Mouse (Mus musculus) intestine, embryonic 14.5 days (tissue): ENCODE data around the gene Plscr1. TPM values are rescaled to one million over a fixed set of nuclear protein-coding genes. Genes with fewer than 3 reads are reported as not detected.

Source experiments
- ATAC-seq: fragments of 200-750 bp; cut with Nextera tagmentation; replicated peaks from 2 replicates; pipeline ENCODE4 v1.8.0; 2017; ENCODE audit warnings: low read depth, moderate number of reproducible peaks, moderate TSS enrichment, moderate library complexity; ENCODE audit not compliant: low FRiP score, low TSS enrichment
- DNase-seq: peaks from one replicate; pipeline ENCODE4 v3.0.0-alpha.2; 2018; ENCODE audit warnings: low spot score
- H3K27ac ChIP-seq: fragments of 300-500 bp; sonication (generic); 2 replicates; pipeline ENCODE4 v1.5.1; 2014; ENCODE audit warnings: low read depth, mild to moderate bottlenecking, control low read depth
- H3K27me3 ChIP-seq: fragments of 300-500 bp; sonication (generic); replicated peaks from 2 replicates; pipeline ENCODE4 v1.6.1; 2014; ENCODE audit warnings: low read length, control low read depth; ENCODE audit not compliant: control insufficient read depth, insufficient read depth
- H3K36me3 ChIP-seq: fragments of 300-500 bp; sonication (generic); 2 replicates; pipeline ENCODE4 v1.6.1; 2014; ENCODE audit warnings: low read length, control low read depth; ENCODE audit not compliant: control insufficient read depth, insufficient read depth
- H3K4me1 ChIP-seq: fragments of 300-500 bp; sonication (generic); replicated peaks from 2 replicates; pipeline ENCODE4 v1.6.1; 2014; ENCODE audit warnings: low read length, control low read depth, mixed read lengths; ENCODE audit not compliant: control insufficient read depth, insufficient read depth
- H3K4me2 ChIP-seq: fragments of 300-500 bp; sonication (generic); 2 replicates; pipeline ENCODE4 v1.6.1; 2014; ENCODE audit warnings: low read length
- H3K4me3 ChIP-seq: fragments of 300-500 bp; sonication (generic); 2 replicates; pipeline ENCODE4 v1.5.1; 2014; ENCODE audit warnings: low read depth, low read length, control low read depth, mixed read lengths
- H3K9ac ChIP-seq: fragments of 300-500 bp; sonication (generic); 2 replicates; pipeline ENCODE4 v1.6.1; 2014; ENCODE audit warnings: mild to moderate bottlenecking, low read length
- H3K9me3 ChIP-seq: fragments of 300-500 bp; sonication (generic); 2 replicates; pipeline ENCODE4 v1.6.1; 2016; ENCODE audit warnings: low read length, control low read depth; ENCODE audit not compliant: control insufficient read depth
- WGBS: fragments of 180-500 bp; shearing (Covaris S2); extraction: QIAGEN DNeasy Blood & Tissue Kit; methylation state at CpG from one replicate; pipeline ENCODE4 v1.1.7; 2014; 5-methylcytosine and 5-hydroxymethylcytosine counted together
- polyA plus RNA-seq: library from polyadenylated mRNA; unstranded; fragments of >200 nt; fragmentation: Nextera tagmentation; extraction: Ambion mirVana; gene quantifications from 2 replicates; pipeline ENCODE4 v1.2.1, GENCODE M21; 2014

The Plscr1 gene
- polyA plus RNA-seq, 1 experiment from 2014 or later: 68.3 TPM

DNA sequence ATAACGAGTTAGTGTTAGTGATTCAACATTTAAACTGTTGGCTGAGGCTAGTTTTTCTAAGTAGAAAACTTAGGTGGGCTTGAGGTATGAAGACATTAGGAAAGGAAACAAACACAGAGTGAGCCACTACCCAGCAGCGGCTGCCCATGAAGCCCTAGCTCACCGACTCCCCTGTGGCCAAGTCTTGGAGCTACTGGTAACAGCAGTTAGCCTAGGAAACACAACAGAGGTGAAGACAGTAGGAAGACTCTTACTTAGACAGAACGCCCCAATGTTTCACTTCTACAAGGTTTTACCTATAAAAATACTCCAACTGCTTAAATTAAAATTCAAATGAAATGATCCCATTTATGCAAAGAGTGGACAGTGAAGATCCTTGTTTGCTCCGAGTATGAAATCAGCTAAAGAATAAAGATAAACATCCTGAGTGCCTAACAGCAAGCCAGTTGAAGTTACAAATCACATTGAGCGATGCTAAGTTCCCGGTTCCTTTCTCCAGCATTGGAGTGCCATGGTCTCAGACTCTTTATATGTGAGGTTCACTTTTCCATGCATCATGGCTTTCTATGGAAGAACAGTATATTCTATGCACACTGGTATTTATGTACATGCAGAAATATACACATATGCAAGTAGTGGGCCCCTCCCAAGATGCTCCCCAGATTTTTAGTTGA is 640 bp upstream of the Plscr1 start:
- DNase-seq: no peak
- WGBS: 69% methylated on average over 7 of the region's 7 CpGs
- Histone ChIP-seq H3K9ac (no peak overlapping the region), H3K4me3 (no peak overlapping the region), H3K4me1 (peaks cover 5% of the 10 kb centered on the region; the same call in 1 of the 2 replicates), H3K27ac (no peak overlapping the region), H3K36me3 (no peaks in the 10 kb centered on the region), H3K27me3 (no peaks in the 10 kb centered on the region), H3K9me3 (no peaks in the 10 kb centered on the region), H3K4me2 (no peak overlapping the region)
- ATAC-seq: no peak

DNA sequence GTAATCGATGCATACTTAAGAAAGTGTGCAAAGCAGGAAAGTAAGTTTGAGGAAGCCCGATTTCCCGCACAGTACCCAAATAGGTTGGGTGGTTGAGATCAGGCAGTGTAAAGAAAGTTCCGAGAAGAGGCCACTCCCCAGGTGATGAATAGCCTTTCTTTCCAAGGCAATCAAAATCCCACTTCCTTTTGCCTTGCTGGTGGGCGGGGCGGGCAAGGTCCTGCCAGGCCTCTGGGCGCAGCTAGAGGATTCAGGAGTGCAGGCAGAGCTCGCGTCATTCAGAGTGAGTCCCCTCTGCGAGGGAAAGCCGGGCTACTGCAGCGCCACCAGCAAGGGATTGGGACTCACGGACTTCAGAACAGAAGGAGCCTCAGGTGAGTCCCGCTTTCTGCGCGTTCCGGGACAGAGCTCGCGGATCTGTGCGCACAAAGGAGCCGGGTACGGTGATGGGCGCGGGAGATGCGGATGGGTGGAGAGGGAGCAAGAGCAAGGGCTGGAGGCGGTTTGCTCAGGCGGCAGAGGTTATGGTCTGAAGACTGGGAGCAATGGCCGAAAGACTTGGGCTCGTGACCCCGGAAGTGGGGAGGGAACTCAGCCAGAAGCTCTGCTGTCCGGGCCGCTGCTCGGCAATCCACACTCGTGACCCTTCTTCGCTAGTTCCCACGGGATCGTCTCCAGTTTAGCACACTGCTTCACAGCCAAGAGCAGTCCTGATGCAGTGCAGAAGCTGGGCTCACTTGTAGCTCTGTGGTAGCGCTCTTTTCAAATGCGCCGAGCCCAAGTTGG is 630 bp downstream of the Plscr1 start:
- peak overlapping the region; percentile 62 for H3K9ac ChIP-seq
- H3K4me1 ChIP-seq: peaks cover 5% of the 10 kb centered on the region; the same call in 1 of the 2 replicates
- H3K27me3 ChIP-seq: no peaks in the 10 kb centered on the region
- WGBS: 3% methylated on average over 40 of the region's 40 CpGs
- H3K9me3 ChIP-seq: no peaks in the 10 kb centered on the region
- peak overlapping the region; percentile 74 for H3K4me2 ChIP-seq
- peak overlapping the region; percentile 90 for H3K27ac ChIP-seq
- DNase-seq (peak; percentile 89), ATAC-seq (peak; percentile 95)
- no peaks in the 10 kb centered on the region for H3K36me3 ChIP-seq
- peak overlapping the region; percentile 57 for H3K4me3 ChIP-seq

DNA sequence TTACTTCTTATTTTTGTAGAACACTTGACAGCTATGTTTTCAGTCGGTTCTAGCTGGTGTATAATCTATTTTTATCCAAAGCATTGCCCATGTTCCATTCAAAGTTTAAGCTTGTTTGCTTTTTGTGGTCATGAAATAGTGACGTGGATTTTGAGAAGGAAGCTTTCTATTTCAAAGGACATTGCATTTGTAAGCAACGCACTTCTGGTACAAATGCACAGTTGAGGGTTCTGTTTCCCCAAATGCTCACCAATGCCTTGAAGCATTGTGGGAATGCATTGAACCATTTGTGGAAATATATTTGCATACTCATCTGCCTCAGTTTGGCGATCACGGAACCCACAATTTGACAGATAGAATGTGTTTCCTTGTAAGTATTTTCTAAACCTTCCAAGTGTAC is 3.2 kb downstream of the Plscr1 start:
- 83% methylated on average over 5 of the region's 5 CpGs for WGBS
- Histone ChIP-seq H3K9me3 (no peaks in the 10 kb centered on the region), H3K4me1 (peaks cover 5% of the 10 kb centered on the region; the same call in 1 of the 2 replicates), H3K27me3 (no peaks in the 10 kb centered on the region), H3K4me3 (no peak overlapping the region), H3K9ac (no peak overlapping the region), H3K4me2 (0 out of 2 replicates have a peak overlapping the region, but pooled peaks have one; percentile 74), H3K27ac (no peak overlapping the region), H3K36me3 (no peaks in the 10 kb centered on the region)
- no peak for ATAC-seq
- no peak for DNase-seq

DNA sequence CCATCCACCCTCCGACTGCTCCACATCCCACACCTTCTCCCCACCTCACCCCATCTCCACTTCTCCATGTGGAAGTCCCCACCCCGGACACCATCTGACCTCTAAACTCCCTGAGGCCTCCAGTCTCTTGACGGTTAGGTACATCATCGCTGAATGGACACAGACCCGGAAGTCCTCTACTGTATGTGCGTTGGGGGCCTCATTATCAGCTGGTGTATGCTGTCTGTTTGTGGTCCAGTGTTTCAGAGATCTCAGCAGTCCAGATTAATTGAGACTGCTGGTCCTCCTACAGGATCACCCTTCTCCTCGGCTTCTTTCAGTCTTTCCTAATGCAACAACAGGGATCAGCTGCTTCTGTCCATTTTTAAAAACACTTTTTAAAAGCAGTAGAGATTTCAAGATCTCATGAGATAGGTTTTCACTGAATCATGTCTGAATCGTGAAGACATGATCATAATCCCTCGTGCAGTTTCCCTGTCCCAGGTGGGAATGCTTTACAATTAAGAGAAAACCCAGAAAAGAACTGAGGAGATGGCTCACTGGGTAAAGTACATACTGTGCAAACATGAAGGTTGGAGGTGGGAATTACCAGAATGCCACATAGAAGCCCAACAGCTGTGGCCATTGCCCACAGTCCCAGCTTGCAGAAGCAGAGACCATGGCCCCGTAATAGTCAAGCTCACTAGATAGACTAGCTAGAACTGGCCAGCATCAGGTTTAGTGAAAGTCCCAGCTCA is 4.2 kb downstream of the Plscr1 start:
- no peaks in the 10 kb centered on the region for H3K36me3 ChIP-seq
- H3K9me3 ChIP-seq: no peaks in the 10 kb centered on the region
- no peak overlapping the region for H3K4me3 ChIP-seq
- ATAC-seq (no peak), DNase-seq (no peak)
- H3K4me1 ChIP-seq: peaks cover 5% of the 10 kb centered on the region; the same call in 1 of the 2 replicates
- H3K9ac ChIP-seq: no peak overlapping the region
- H3K27me3 ChIP-seq: no peaks in the 10 kb centered on the region
- no peak overlapping the region for H3K4me2 ChIP-seq
- WGBS: 89% methylated on average over 10 of the region's 10 CpGs
- H3K27ac ChIP-seq: no peak overlapping the region

DNA sequence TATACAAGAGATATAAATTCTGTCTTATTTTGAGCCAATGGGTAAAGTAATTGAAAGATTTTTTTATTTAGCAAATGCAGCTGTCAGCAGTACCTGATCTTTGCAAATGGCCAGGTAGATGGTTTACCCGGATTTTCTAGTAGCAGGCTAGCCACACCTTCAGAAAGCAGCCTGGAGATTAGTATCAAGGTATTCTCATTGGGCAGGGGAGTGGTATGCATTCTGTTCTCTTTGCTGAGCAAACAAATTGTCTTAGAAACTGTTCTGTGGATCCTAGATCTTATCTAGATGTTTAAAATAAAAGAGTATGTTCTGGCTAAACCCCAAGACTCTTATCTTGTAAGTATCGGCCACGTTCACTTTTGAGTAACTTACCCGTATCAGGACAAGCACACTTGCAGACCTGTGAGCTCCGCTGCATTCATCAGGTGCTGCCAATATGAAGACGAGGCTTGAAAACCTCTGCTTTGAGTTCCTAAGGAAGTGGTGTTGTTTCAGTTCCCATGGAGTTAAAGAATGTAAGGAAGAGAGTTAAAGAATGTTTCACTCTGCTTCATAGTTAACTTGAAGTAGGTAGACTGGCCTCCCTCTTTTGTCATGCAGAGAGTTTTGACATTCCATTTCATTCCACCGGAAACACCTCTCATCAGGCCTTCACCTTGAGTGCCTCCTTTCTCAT is 11.1 kb downstream of the Plscr1 start:
- Histone ChIP-seq H3K9me3 (no peaks in the 10 kb centered on the region), H3K4me3 (no peak overlapping the region), H3K4me2 (no peak overlapping the region), H3K4me1 (no peaks in the 10 kb centered on the region), H3K27ac (no peak overlapping the region), H3K27me3 (no peaks in the 10 kb centered on the region), H3K36me3 (peaks cover 13% of the 10 kb centered on the region; the same call in 1 of the 2 replicates), H3K9ac (no peak overlapping the region)
- ATAC-seq (no peak), DNase-seq (no peak)
- WGBS: 64% methylated on average over 7 of the region's 7 CpGs

DNA sequence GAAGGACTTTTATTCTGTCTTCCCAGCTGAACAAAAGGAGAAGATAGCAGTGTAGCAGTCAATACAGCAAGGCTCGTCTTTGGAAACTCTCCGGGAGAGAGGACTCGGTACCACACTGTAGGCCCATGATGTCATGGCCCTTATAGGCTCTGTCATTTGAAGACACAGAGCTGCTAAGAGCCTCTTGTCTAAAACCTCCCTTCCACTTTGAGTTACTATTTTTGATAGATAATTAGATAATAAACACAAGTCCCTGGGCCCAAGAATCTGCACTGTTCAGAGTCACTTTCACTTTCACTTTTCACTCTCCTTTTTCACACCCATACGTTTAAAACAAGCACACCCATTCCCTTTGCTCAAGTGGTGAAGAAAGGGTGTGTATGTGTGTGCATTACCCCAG is 16.2 kb downstream of the Plscr1 start:
- Histone ChIP-seq H3K36me3 (peaks cover 43% of the 10 kb centered on the region), H3K4me1 (peaks cover 3% of the 10 kb centered on the region; the same call in 1 of the 2 replicates), H3K27ac (no peak overlapping the region), H3K4me2 (no peak overlapping the region), H3K27me3 (no peaks in the 10 kb centered on the region), H3K9me3 (no peaks in the 10 kb centered on the region), H3K4me3 (no peak overlapping the region), H3K9ac (no peak overlapping the region)
- ATAC-seq (no peak), DNase-seq (no peak)
- WGBS: 79% methylated on average over 4 of the region's 4 CpGs

DNA sequence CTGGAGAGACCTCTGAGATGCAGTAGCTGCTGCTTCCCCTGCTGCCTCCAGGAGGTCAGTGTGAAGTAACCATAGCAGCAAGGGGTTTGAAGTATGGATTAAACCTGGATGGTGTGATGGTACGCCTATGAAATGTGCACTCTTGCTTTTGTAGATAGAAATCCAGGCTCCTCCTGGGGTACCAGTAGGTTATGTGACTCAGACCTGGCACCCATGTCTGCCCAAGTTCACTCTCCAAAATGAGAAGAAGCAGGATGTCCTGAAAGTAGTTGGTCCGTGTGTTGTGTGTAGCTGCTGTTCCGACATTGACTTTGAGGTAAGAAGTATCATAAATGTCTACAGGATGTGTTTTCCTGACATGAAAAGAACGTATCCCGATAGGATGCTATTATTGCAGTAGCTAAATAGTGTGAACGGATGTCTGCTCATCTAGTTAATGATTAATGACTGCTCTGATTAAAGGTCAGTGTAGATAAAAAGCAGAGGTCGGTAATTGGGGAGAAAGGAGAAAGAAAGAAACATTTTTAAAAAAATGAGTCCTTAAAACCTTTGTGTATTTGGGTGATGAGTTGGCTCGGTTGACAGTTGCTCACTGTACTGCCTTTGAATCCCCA is 17.1 kb downstream of the Plscr1 start:
- peaks cover 45% of the 10 kb centered on the region for H3K36me3 ChIP-seq
- peak; percentile 40; the same call in 1 of the 2 replicates for ATAC-seq

DNA sequence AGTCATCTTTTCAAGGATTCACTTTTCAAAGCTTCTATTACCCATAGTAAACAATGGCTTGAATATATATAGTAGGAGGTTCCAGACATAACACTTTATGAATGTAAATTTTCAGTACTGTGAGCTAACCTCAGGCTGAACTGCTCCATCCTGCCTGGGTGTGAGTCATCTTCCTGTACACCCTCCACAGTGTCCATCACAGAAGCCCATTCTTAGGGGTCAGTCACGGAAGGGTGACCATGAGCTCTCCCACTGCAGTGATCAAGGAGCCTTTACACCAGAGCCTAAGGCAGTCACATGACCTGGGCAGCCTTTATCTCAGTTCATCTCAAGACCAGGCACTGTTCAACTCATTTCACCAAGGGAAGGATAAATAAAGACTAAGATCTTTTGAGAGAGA is 18.2 kb downstream of the Plscr1 start:
- DNase-seq (no peak), ATAC-seq (no peak)
- 67% methylated on average over 1 of the region's 1 CpGs for WGBS
- no peak overlapping the region for H3K4me2 ChIP-seq
- H3K9me3 ChIP-seq: no peaks in the 10 kb centered on the region
- no peaks in the 10 kb centered on the region for H3K27me3 ChIP-seq
- no peak overlapping the region for H3K27ac ChIP-seq
- H3K9ac ChIP-seq: no peak overlapping the region
- H3K4me1 ChIP-seq: peaks cover 3% of the 10 kb centered on the region; the same call in 1 of the 2 replicates
- no peak overlapping the region for H3K4me3 ChIP-seq
- peaks cover 45% of the 10 kb centered on the region for H3K36me3 ChIP-seq

More for the DNA sequence above, 17.1 kb downstream of the Plscr1 start:
- WGBS: 58% methylated on average over 8 of the region's 8 CpGs
- Histone ChIP-seq H3K27ac (no peak overlapping the region), H3K4me1 (peaks cover 3% of the 10 kb centered on the region; the same call in 1 of the 2 replicates), H3K9me3 (no peaks in the 10 kb centered on the region), H3K4me2 (no peak overlapping the region), H3K4me3 (no peak overlapping the region), H3K27me3 (no peaks in the 10 kb centered on the region), H3K9ac (no peak overlapping the region)
- DNase-seq: no peak
